Mouse (Mus musculus) layer of hippocampus, postnatal 14 days (tissue): ENCODE measurements at regions not wholly inside any gene's neighbourhood (a gene's known extent, or its start where the extent isn't known, plus 50 kb on each side); places are given as distances from the start of the nearest gene placed in this dataset.
A peak's percentile ranks its signal among the peaks of the same experiment; 100 is the strongest.

Source experiments
- DNase-seq, 2 experiments: peaks; one replicate each; pipeline ENCODE4 v3.0.0; 2021 to 2022; ENCODE audit warnings: low spot score in 2 of 2, mixed read lengths in 1 of 2

- DNase-seq, result no peak
Measured at GRCm38 (mm10) chr6:78115079-78115478, 135.6 kb upstream of the Ctnna2 start.

GRCm38 (mm10) chr6:78082528-78082927, 103.0 kb upstream of the Ctnna2 start:
- DNase-seq, result no peak

GRCm38 (mm10) chr6:78078919-78079318, 99.4 kb upstream of the Ctnna2 start:
- DNase-seq, result peak in 1 of 2 experiments; percentile 17

- DNase-seq, result no peak
Measured at GRCm38 (mm10) chr6:78066323-78066722, 86.8 kb upstream of the Ctnna2 start.

- DNase-seq, result no peak
Measured at GRCm38 (mm10) chr6:78065737-78066136, 86.2 kb upstream of the Ctnna2 start.
